25 mouse cellular contexts compared by ENCODE assay signal in genomic region chr14:99355610-99355870, GRCm38 (mm10). TPM values are rescaled to one million over a fixed set of nuclear protein-coding genes. Genes with fewer than 3 reads are reported as not detected.
DNase-seq lines count a peak whose midpoint lies in the region; ATAC-seq lines count a peak whose summit lies in the region.
"Had no signal": no experiment of that assay in that cellular context is flagged by ENCODE, and none has a peak within 500 bp of the region (broad histone marks: within the 10 kb centered on the region; RNA-seq: fewer than 3 reads in every experiment).

No protein-coding gene starts in this region.

- no peak overlapping the region for H3K4me3 ChIP-seq in midbrain, embryonic 11.5 days (ENCODE audit: low read depth, low read length)
- no peak overlapping the region for H3K4me3 ChIP-seq in midbrain, embryonic 14.5 days (replicated peaks; ENCODE audit: low read depth, low read length)
- H3K4me3 ChIP-seq in kidney, embryonic 14.5 days (ENCODE audit: low read length): no peak overlapping the region
- H3K4me3 ChIP-seq: embryonic facial prominence, embryonic 13.5 days; embryonic facial prominence, embryonic 15.5 days; erythroblast, embryonic 14.5 days; forebrain, embryonic 10.5 days; forebrain, embryonic 12.5 days had no signal

- H3K9me3 ChIP-seq in midbrain, embryonic 11.5 days (ENCODE audit: control insufficient read depth, low read length): no peaks in the 10 kb centered on the region
- no peaks in the 10 kb centered on the region for H3K9me3 ChIP-seq in midbrain, embryonic 14.5 days (ENCODE audit: control insufficient read depth, low read length)
- no peaks in the 10 kb centered on the region for H3K9me3 ChIP-seq in kidney, embryonic 14.5 days (ENCODE audit: control insufficient read depth, low read length)
- H3K9me3 ChIP-seq: embryonic facial prominence, embryonic 13.5 days; embryonic facial prominence, embryonic 15.5 days; forebrain, embryonic 10.5 days; forebrain, embryonic 12.5 days had no signal

- H3K4me1 ChIP-seq in midbrain, embryonic 11.5 days (ENCODE audit: control insufficient read depth, insufficient read depth, low read length): no peaks in the 10 kb centered on the region
- no peaks in the 10 kb centered on the region for H3K4me1 ChIP-seq in midbrain, embryonic 14.5 days (ENCODE audit: control insufficient read depth, insufficient read depth, low read length)
- no peaks in the 10 kb centered on the region for H3K4me1 ChIP-seq in kidney, embryonic 14.5 days (ENCODE audit: control insufficient read depth, insufficient read depth, low read length)
- H3K4me1 ChIP-seq: embryonic facial prominence, embryonic 13.5 days; embryonic facial prominence, embryonic 15.5 days; forebrain, embryonic 10.5 days; forebrain, embryonic 12.5 days had no signal

- H3K4me2 ChIP-seq in midbrain, embryonic 11.5 days: no peak overlapping the region
- no peak overlapping the region for H3K4me2 ChIP-seq in midbrain, embryonic 14.5 days (ENCODE audit: low read length)
- H3K4me2 ChIP-seq in kidney, embryonic 14.5 days (replicated peaks; ENCODE audit: low read depth, low read length): no peak overlapping the region
- H3K4me2 ChIP-seq: embryonic facial prominence, embryonic 13.5 days; embryonic facial prominence, embryonic 15.5 days; forebrain, embryonic 12.5 days had no signal

- no peaks in the 10 kb centered on the region for H3K36me3 ChIP-seq in midbrain, embryonic 11.5 days (ENCODE audit: control insufficient read depth, insufficient read depth, low read length)
- no peaks in the 10 kb centered on the region for H3K36me3 ChIP-seq in midbrain, embryonic 14.5 days (ENCODE audit: control insufficient read depth, insufficient read depth, low read length)
- no peaks in the 10 kb centered on the region for H3K36me3 ChIP-seq in kidney, embryonic 14.5 days (ENCODE audit: control insufficient read depth, insufficient read depth, low read length)
- H3K36me3 ChIP-seq: embryonic facial prominence, embryonic 13.5 days; embryonic facial prominence, embryonic 15.5 days; forebrain, embryonic 10.5 days; forebrain, embryonic 12.5 days; G1E had no signal

- DNase-seq in midbrain, embryonic 11.5 days (ENCODE audit: low spot score, missing footprints): peak; percentile 6
- DNase-seq in midbrain, embryonic 14.5 days: no peak
- DNase-seq in ES-CJ7 (ENCODE audit: low read depth, low spot score) (peak; percentile 77), R1 (ENCODE audit: low read depth, low spot score) (peak; percentile 63)
- DNase-seq in spleen, postnatal 4 days (ENCODE audit: low spot score in 2 of 2): no peak
- DNase-seq: adrenal gland, adult 2 months; adrenal gland, postnatal 10 days; adrenal gland, postnatal 25 days; cerebellum, adult 11 months; cerebellum, adult 18-20 months; cerebellum, adult 8-10 months; cerebellum, adult 9-11 months; cerebellum, postnatal 14 days; cerebellum, postnatal 36 days; embryo, embryonic 11 days had no signal

- no peaks in the 10 kb centered on the region for H3K27me3 ChIP-seq in midbrain, embryonic 11.5 days (ENCODE audit: control insufficient read depth, insufficient read depth, low read length)
- H3K27me3 ChIP-seq in midbrain, embryonic 14.5 days (ENCODE audit: control insufficient read depth, insufficient read depth, low read length): no peaks in the 10 kb centered on the region
- H3K27me3 ChIP-seq in kidney, embryonic 14.5 days (ENCODE audit: control insufficient read depth, insufficient read depth, low read length): no peaks in the 10 kb centered on the region
- H3K27me3 ChIP-seq: embryonic facial prominence, embryonic 13.5 days; embryonic facial prominence, embryonic 15.5 days; forebrain, embryonic 12.5 days; Patski had no signal

- no peak for ATAC-seq in midbrain, embryonic 11.5 days (ENCODE audit: low FRiP score)
- ATAC-seq in midbrain, embryonic 14.5 days (ENCODE audit: low FRiP score, low TSS enrichment): no peak
- no peak for ATAC-seq in kidney, embryonic 14.5 days (ENCODE audit: low FRiP score, low TSS enrichment)
- ATAC-seq: forebrain, embryonic 14.5 days; forebrain, embryonic 16.5 days; Patski had no signal

- H3K27ac ChIP-seq in midbrain, embryonic 11.5 days (ENCODE audit: low read depth, low read length): no peak overlapping the region
- H3K27ac ChIP-seq in midbrain, embryonic 14.5 days (replicated peaks; ENCODE audit: low read depth, low read length): no peak overlapping the region
- no peak overlapping the region for H3K27ac ChIP-seq in kidney, embryonic 14.5 days (ENCODE audit: low read depth, low read length)
- H3K27ac ChIP-seq: embryonic facial prominence, embryonic 13.5 days; embryonic facial prominence, embryonic 15.5 days; forebrain, embryonic 10.5 days; forebrain, embryonic 12.5 days had no signal

- no peak overlapping the region for H3K9ac ChIP-seq in midbrain, embryonic 11.5 days (ENCODE audit: low read length)
- H3K9ac ChIP-seq in midbrain, embryonic 14.5 days (replicated peaks; ENCODE audit: low read length): no peak overlapping the region
- H3K9ac ChIP-seq in kidney, embryonic 14.5 days (ENCODE audit: low read depth, low read length): no peak overlapping the region
- H3K9ac ChIP-seq: embryonic facial prominence, embryonic 13.5 days; embryonic facial prominence, embryonic 15.5 days; forebrain, embryonic 12.5 days had no signal

- 71% methylated on average over 1 of the region's 1 CpGs for WGBS in midbrain, embryonic 11.5 days
- WGBS in midbrain, embryonic 14.5 days: 87% methylated on average over 1 of the region's 1 CpGs
- WGBS in kidney, embryonic 14.5 days: 61% methylated on average over 1 of the region's 1 CpGs

RNA-seq across cellular contexts. Expression of gene Klf5, which starts 57.0 kb away (rescaled TPM):
- 2.9 and 3.4 TPM in 2 replicates for polyA plus RNA-seq in midbrain, embryonic 11.5 days (2014; fragmentation: Nextera tagmentation; extraction: Ambion mirVana)
- 2.2 and 2.7 TPM in 2 replicates for polyA plus RNA-seq in midbrain, embryonic 14.5 days (2014; fragmentation: Nextera tagmentation; extraction: Ambion mirVana)
- polyA plus RNA-seq in kidney, embryonic 14.5 days (2014; fragmentation: Nextera tagmentation; extraction: Ambion mirVana): 10.3 and 10.7 TPM in 2 replicates
- polyA plus RNA-seq: G1E had no signal

Comparison
In these comparisons a context has a peak if more than half of its experiments do, and no peak if none do; other contexts are left out.
1. DNase-seq: peak in midbrain, embryonic 11.5 days (single experiment), ES-CJ7 (single experiment) and R1 (single experiment); none in midbrain, embryonic 14.5 days (single experiment) and spleen, postnatal 4 days (0 of 2).